Mouse (Mus musculus): ENCODE data around the gene Maz. TPM values are rescaled to one million over a fixed set of nuclear protein-coding genes. Genes with fewer than 3 reads are reported as not detected.

Gene Maz
- polyA plus RNA-seq (2017; shearing (Covaris generic)) = 95.1 TPM

GRCm38 (mm10) chr7:127026984-127027726 is at the start of gene Maz:
Gene Maz, minus strand, starts transcription at chr7:127027037.

GRCm38 (mm10) chr7:127041851-127042672 is 15.2 kb upstream of the Maz start, which contains the start of gene Kif22:
Gene Kif22, minus strand, starts transcription at chr7:127042471.

GRCm38 (mm10) chr7:127020901-127021562 is 5.8 kb downstream of the Maz start, which contains the start of the genes Gm42742 and Prrt2:
Gene Gm42742, minus strand, starts transcription at chr7:127021097.
Gene Prrt2, minus strand, starts transcription at chr7:127021211.

GRCm38 (mm10) chr7:127016971-127017949 is 9.6 kb downstream of the Maz start, which contains the start of gene Pagr1a:
Gene Pagr1a, minus strand, starts transcription at chr7:127017352.

GRCm38 (mm10) chr7:127016481-127016485 is 10.6 kb downstream of the Maz start, which contains the start of gene Pagr1b:
Gene Pagr1b, minus strand, starts transcription at chr7:127016484.

GRCm38 (mm10) chr7:127014320-127014719 is 12.5 kb downstream of the Maz start, which contains the start of gene Mvp:
Gene Mvp, minus strand, starts transcription at chr7:127014621.

GRCm38 (mm10) chr7:126975950-126976866 is 50.6 kb downstream of the Maz start, which contains the start of gene Cdiptos:
Gene Cdiptos, minus strand, starts transcription at chr7:126976098.

GRCm38 (mm10) chr7:126975893-126975949 is 51.1 kb downstream of the Maz start, which contains the start of gene Cdipt:
Gene Cdipt, plus strand, starts transcription at chr7:126975914.

Other genes starting within 250 kb of the Maz start
- gene Tbx6, start 245.6 kb downstream of the Maz start, polyA plus RNA-seq (2017; shearing (Covaris generic)) = 2.2 TPM
- gene Ppp4c, start 234.5 kb downstream of the Maz start, polyA plus RNA-seq (2017; shearing (Covaris generic)) = 384 TPM
- gene Fam57b, start 229.4 kb downstream of the Maz start, polyA plus RNA-seq (2017; shearing (Covaris generic)) = not detected
- gene 4930451I11Rik, start 195.4 kb downstream of the Maz start, polyA plus RNA-seq (2017; shearing (Covaris generic)) = not detected
- gene Doc2a, start 179.6 kb downstream of the Maz start, polyA plus RNA-seq (2017; shearing (Covaris generic)) = not detected
- 8.3 TPM for gene Hirip3, start 165.1 kb downstream of the Maz start, polyA plus RNA-seq (2017; shearing (Covaris generic))
- 51.8 TPM for gene Ino80e, start 164.7 kb downstream of the Maz start, polyA plus RNA-seq (2017; shearing (Covaris generic))
- 35.6 TPM for gene Taok2, start 142.3 kb downstream of the Maz start, polyA plus RNA-seq (2017; shearing (Covaris generic))
- 28.4 TPM for gene Tmem219, start 104.1 kb downstream of the Maz start, polyA plus RNA-seq (2017; shearing (Covaris generic))
- 41.2 TPM for gene Kctd13, start 98.2 kb downstream of the Maz start, polyA plus RNA-seq (2017; shearing (Covaris generic))
- gene Asphd1, start 77.5 kb downstream of the Maz start, polyA plus RNA-seq (2017; shearing (Covaris generic)) = not detected
- gene Sez6l2, start 76.5 kb downstream of the Maz start, polyA plus RNA-seq (2017; shearing (Covaris generic)) = 0.82 TPM
- 115 TPM for gene Cdipt, start 51.1 kb downstream of the Maz start, polyA plus RNA-seq (2017; shearing (Covaris generic))
- 0.45 TPM for gene Cdiptos, start 50.9 kb downstream of the Maz start, polyA plus RNA-seq (2017; shearing (Covaris generic))
- 61.2 TPM for gene Mvp, start 12.4 kb downstream of the Maz start, polyA plus RNA-seq (2017; shearing (Covaris generic))
- gene Pagr1b, start 10.6 kb downstream of the Maz start, polyA plus RNA-seq (2017; shearing (Covaris generic)) = not detected
- 19.7 TPM for gene Pagr1a, start 9.7 kb downstream of the Maz start, polyA plus RNA-seq (2017; shearing (Covaris generic))
- 57.3 TPM for gene Gm42742, start 5.9 kb downstream of the Maz start, polyA plus RNA-seq (2017; shearing (Covaris generic))
- 13.1 TPM for gene Prrt2, start 5.8 kb downstream of the Maz start, polyA plus RNA-seq (2017; shearing (Covaris generic))
- gene Kif22, start 15.4 kb upstream of the Maz start, polyA plus RNA-seq (2017; shearing (Covaris generic)) = 2.9 TPM
- not detected for gene Zg16, start 60.3 kb upstream of the Maz start, polyA plus RNA-seq (2017; shearing (Covaris generic))
- gene AI467606, start 64.3 kb upstream of the Maz start, polyA plus RNA-seq (2017; shearing (Covaris generic)) = 66.8 TPM
- gene Qprt, start 95.2 kb upstream of the Maz start, polyA plus RNA-seq (2017; shearing (Covaris generic)) = 9.2 TPM
- 49.7 TPM for gene Spn, start 110.8 kb upstream of the Maz start, polyA plus RNA-seq (2017; shearing (Covaris generic))
- gene Cd2bp2, start 169.0 kb upstream of the Maz start, polyA plus RNA-seq (2017; shearing (Covaris generic)) = 55.9 TPM
- gene Tbc1d10b, start 181.4 kb upstream of the Maz start, polyA plus RNA-seq (2017; shearing (Covaris generic)) = 51.9 TPM
- 12.4 TPM for gene Mylpf, start 181.9 kb upstream of the Maz start, polyA plus RNA-seq (2017; shearing (Covaris generic))
- gene Zfp553, start 206.0 kb upstream of the Maz start, polyA plus RNA-seq (2017; shearing (Covaris generic)) = 8.8 TPM
- gene Sept1, start 206.1 kb upstream of the Maz start, polyA plus RNA-seq (2017; shearing (Covaris generic)) = 475 TPM
- gene Zfp771, start 217.2 kb upstream of the Maz start, polyA plus RNA-seq (2017; shearing (Covaris generic)) = 7.5 TPM
- gene Dctpp1, start 233.7 kb upstream of the Maz start, polyA plus RNA-seq (2017; shearing (Covaris generic)) = 12.7 TPM
- 24.9 TPM for gene Sephs2, start 247.0 kb upstream of the Maz start, polyA plus RNA-seq (2017; shearing (Covaris generic))

All from effector memory CD4-positive, alpha-beta T cell, adult 5 months (primary cell).